Mouse (Mus musculus) megakaryocyte-erythroid progenitor cell, adult 5-6 weeks (primary cell): ENCODE data around the gene Zfp609. TPM values are rescaled to one million over a fixed set of nuclear protein-coding genes. Genes with fewer than 3 reads are reported as not detected.
"Not testable (repeated sequence)": the region's sequence is repeated elsewhere in the genome, so short reads cannot be mapped to it uniquely, and the experiment has no call there.

Experiments
- ATAC-seq: replicated peaks from 2 replicates; pipeline ENCODE4 v1.8.0; 2016; ENCODE audit warnings: mild to moderate bottlenecking, inconsistent platforms; ENCODE audit not compliant: severe bottlenecking, poor library complexity, low FRiP score, low TSS enrichment
- total RNA-seq, 2 experiments: library from RNA; stranded (forward) in 1 of 2; stranded (reverse) in 1 of 2; fragments of 200-1000, 215-1000 nt in 1 of 2; fragments of >200 nt in 1 of 2; fragmentation: Nextera tagmentation in 1 of 2; gene quantifications; 2 replicates each; pipeline ENCODE4 v1.2.3; 2014 to 2017

The Zfp609 gene
- total RNA-seq, 2 experiments from 2014 or later, result 13.8 to 25.5 TPM

- no peak for ATAC-seq
These were observed 173.6 kb downstream of the Zfp609 start for GRCm38 (mm10) chr9:65653741-65654140.

GRCm38 (mm10) chr9:65651957-65652356 lies 175.4 kb downstream of the Zfp609 start:
- not testable (repeated sequence) for ATAC-seq

- no peak for ATAC-seq
These were observed 177.4 kb downstream of the Zfp609 start for GRCm38 (mm10) chr9:65649997-65650396.

GRCm38 (mm10) chr9:65648730-65649129 lies 178.6 kb downstream of the Zfp609 start:
- ATAC-seq, result no peak

DNA sequence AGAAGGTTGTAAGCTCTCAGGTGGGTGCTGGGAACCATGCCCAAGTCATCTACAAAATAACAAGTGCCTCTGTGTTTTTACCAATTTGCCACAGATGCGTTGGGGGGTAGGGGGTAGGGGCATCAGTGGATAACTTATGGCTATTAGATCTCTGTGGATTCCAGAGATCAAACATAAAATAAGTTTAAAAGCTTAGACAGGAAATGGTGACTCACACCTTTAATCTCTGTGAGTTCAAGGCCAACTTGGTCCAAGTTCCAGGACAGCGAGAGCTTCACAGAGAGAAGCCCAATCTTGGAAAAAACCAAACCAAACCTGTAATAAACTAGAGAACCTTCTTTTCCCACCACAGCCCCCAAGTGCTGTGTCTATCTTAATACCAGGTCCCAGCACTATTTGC lies 180.6 kb downstream of the Zfp609 start:
- ATAC-seq, result no peak

- ATAC-seq, result no peak
These were observed 181.4 kb downstream of the Zfp609 start for GRCm38 (mm10) chr9:65645984-65646383.

DNA sequence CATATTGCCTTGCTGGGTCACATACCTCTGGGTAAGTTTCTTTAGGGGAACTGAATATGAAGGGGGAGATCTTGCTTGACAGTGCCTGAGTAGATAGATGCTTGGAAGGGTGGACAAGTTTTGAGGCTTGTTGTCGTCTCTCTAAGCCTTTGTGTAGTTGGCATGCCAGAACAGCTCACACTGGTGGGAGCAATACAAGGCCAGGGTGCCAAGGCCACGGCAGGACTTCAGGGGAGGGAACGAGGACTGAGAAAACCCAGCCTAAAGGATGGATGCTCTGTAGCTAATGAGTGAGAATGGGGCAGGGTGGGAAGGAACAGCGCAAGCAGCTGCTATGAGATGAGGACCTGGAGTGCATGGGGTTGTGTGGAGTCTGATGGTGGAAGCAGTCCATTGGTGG lies 182.4 kb downstream of the Zfp609 start:
- ATAC-seq, result no peak

- no peak for ATAC-seq
These were observed 184.8 kb downstream of the Zfp609 start for GRCm38 (mm10) chr9:65642546-65642945.

Other genes with a start within 250 kb of the Zfp609 start
- gene Plekho2, start 247.5 kb downstream of the Zfp609 start, total RNA-seq (2014; fragmentation: Nextera tagmentation), result 29.1 and 29.3 TPM in 2 replicates
- 14.2 and 16.8 TPM in 2 replicates for gene Plekho2, start 247.5 kb downstream of the Zfp609 start, total RNA-seq (2017)
- 5.0 and 14.3 TPM in 2 replicates for gene Pif1, start 240.4 kb downstream of the Zfp609 start, total RNA-seq (2014; fragmentation: Nextera tagmentation)
- 6.5 and 6.6 TPM in 2 replicates for gene Pif1, start 240.4 kb downstream of the Zfp609 start, total RNA-seq (2017)
- 1.9 TPM in 1 of 2 replicates, not detected in the other for gene Rbpms2, start 197.9 kb downstream of the Zfp609 start, total RNA-seq (2014; fragmentation: Nextera tagmentation)
- 2.5 and 2.8 TPM in 2 replicates for gene Rbpms2, start 197.9 kb downstream of the Zfp609 start, total RNA-seq (2017)
- 22.1 and 23.4 TPM in 2 replicates for gene Oaz2, start 159.6 kb downstream of the Zfp609 start, total RNA-seq (2014; fragmentation: Nextera tagmentation)
- gene Oaz2, start 159.6 kb downstream of the Zfp609 start, total RNA-seq (2017), result 34.7 and 36.1 TPM in 2 replicates
- gene Pclaf, start 62.7 kb upstream of the Zfp609 start, total RNA-seq (2014; fragmentation: Nextera tagmentation), result 39.0 and 59.8 TPM in 2 replicates
- gene Pclaf, start 62.7 kb upstream of the Zfp609 start, total RNA-seq (2017), result 79.5 and 86.8 TPM in 2 replicates
- 13.0 and 14.6 TPM in 2 replicates for gene Trip4, start 81.2 kb upstream of the Zfp609 start, total RNA-seq (2014; fragmentation: Nextera tagmentation)
- gene Trip4, start 81.2 kb upstream of the Zfp609 start, total RNA-seq (2017), result 25.9 and 26.6 TPM in 2 replicates
- 25.0 and 29.1 TPM in 2 replicates for gene Csnk1g1, start 81.4 kb upstream of the Zfp609 start, total RNA-seq (2014; fragmentation: Nextera tagmentation)
- 21.4 and 22.0 TPM in 2 replicates for gene Csnk1g1, start 81.4 kb upstream of the Zfp609 start, total RNA-seq (2017)
- gene Ppib, start 232.7 kb upstream of the Zfp609 start, total RNA-seq (2014; fragmentation: Nextera tagmentation), result 322 and 412 TPM in 2 replicates
- gene Ppib, start 232.7 kb upstream of the Zfp609 start, total RNA-seq (2017), result 561 and 601 TPM in 2 replicates
- 1.3 and 2.2 TPM in 2 replicates for gene Snx22, start 242.2 kb upstream of the Zfp609 start, total RNA-seq (2014; fragmentation: Nextera tagmentation)
- gene Snx22, start 242.2 kb upstream of the Zfp609 start, total RNA-seq (2017), result 0.80 and 0.99 TPM in 2 replicates